Mouse (Mus musculus) cerebellum, adult 2 months (tissue): ENCODE measurements around the gene Slc44a5.

ENCODE experiments used
- CTCF ChIP-seq: fragments of 200-500 bp; IDR thresholded peaks from 2 replicates; pipeline ENCODE4 v1.5.1; 2011; ENCODE audit warnings: low read depth, mild to moderate bottlenecking, control low read depth, low read length, moderate library complexity, borderline replicate concordance; ENCODE audit not compliant: insufficient read depth
- POLR2A ChIP-seq: fragments of 200-500 bp; IDR thresholded peaks from 2 replicates; pipeline ENCODE4 v1.6.1; 2011; ENCODE audit warnings: low read length, control low read depth, borderline replicate concordance; ENCODE audit not compliant: insufficient read depth

DNA sequence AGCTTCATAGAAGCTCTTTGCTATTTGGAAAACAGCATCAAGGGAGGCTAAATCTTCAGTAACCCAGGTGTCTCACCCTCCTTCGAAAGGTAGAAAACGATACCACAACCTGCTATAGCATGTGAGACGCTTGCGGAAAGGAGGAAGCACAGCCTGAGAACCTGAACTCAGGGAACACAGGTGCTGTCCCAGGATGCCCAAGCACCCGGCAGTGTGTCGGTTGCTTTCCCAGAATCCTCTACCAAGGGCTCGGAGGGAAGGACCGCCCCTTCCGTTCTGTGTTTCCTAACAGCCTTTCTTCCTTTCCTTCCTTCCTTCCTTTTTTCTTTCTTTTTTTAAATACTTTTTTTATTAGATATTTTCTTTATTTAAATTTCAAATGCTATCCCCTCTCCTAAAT is 326.8 kb downstream of the Slc44a5 start:
- TF ChIP-seq CTCF (no peak), POLR2A (no peak)
